Mouse (Mus musculus): ENCODE measurements at regions not wholly inside any gene's neighbourhood (a gene's known extent, or its start where the extent isn't known, plus 50 kb on each side); places are given as distances from the start of the nearest gene placed in this dataset.

DNA sequence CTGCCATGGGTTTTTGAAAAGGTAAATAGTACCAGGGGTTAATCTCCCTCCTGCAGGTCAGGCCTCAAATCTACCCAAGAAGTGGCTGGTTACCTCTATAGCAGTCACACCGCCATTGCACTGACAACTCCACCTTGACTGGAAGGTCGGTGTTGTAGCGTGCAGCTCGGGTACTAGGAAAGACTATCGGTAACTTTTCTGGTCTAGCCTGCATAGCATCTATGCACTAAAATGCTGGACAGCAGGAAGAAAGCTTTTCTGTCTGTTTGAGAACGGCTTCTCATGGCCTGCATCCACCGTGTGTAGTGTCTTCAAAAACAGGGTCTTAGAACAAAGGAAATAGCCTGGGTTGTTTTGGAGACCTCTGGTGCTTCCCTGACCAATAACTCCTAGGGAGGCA lies 88.8 kb downstream of the Bms1 start:
- no peak for DNase-seq (ENCODE audit: low read depth, low spot score)

DNA sequence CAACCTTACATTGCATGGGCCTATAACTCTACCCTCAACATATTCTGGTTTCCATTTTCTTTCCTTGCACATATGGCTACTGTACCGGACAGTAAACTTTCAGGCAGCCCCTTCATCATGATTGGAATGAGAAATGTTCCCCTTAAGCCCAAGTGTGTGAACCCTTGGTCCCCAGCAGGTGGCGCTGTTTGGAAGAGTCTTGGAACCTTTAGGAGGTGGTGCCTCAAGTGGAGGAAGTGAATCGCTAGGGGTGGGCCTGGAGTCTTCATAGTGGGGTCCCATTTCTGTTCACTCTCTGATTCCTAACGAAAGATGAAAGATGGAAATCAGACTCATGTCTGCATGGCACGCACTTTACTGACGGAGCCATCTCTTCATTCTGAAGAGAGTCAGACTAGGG lies 91.8 kb downstream of the Bms1 start:
- peak; percentile 56 for DNase-seq (ENCODE audit: low read depth, low spot score)

DNA sequence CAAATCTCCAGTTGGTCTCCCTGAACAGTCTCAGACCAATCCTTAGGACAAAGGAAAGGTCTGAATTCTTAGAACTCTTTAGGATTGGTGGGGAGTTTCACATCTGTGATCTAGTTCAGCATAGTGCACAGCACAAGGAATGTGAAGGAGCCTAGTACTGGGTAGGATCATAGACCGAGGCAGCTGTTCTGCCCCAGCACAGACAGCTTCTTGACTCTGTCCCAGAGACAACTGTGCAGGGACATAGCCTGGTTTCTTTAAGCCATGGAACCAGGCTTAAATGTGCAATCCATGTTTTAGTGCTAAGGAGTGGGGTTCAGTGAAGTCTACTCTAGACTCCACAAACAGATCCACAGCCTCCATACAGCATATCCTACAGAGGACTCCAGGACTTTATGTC lies 93.6 kb downstream of the Bms1 start:
- DNase-seq (ENCODE audit: low read depth, low spot score), result no peak

DNA sequence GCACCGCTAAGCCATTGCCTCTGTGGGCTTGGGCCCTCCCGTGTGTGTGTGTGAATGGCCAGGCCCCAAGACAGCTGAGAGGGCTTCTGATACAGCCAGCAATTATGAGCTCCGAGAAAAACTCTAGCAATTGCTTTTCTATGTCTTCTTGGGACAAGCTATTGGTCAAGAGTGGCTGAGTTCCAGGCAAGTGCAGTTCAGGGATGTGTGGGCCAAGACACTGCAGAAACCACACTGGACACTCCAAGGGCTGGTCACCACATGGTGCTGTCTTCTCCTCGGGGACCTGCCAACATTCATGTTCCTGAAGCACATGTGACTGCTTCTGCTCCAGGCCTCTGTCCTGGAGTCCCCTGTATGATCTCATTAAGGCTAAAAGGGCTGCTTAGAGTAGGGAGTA lies 94.7 kb downstream of the Bms1 start:
- no peak for DNase-seq (ENCODE audit: low read depth, low spot score)

DNA sequence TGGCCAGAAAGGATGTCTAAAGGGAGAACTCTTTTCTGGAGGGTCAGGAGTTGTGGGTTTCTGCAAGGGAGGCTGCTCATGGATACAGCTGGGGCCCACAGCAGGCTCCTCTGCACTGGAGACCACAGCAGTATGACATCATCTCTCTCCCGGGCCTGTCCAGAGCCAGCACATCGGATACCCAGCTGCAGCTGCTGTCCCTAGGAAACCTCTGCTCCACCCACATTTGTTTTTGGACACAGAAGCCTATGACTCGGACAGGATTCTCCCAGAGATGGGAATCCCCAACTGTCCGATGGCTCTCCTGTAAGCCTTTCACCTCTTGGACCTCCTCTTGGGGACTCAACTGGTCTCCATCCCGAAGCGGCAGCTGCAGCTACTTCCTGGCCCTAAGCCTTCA lies 96.2 kb downstream of the Bms1 start:
- DNase-seq (ENCODE audit: low read depth, low spot score), result no peak

DNA sequence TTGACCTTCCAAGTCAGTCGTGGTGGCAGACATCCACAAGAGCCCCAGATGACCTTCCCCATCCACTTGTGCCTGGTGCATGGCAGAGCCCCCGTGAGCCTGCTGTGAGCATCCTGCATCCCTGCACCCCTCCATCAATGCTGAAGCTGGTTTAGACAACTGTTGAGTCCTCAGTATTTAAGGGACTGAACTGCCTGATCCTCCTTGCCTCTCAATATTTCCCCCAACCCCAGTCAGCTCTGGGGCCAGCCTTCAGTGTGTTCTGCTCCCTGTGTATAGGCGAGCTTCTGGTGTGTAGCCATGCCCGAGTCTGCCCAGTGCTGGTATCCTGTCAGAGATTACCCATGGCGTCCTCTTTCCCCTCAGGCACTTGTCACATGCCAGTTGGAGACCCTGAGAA lies 96.6 kb downstream of the Bms1 start:
- no peak for DNase-seq (ENCODE audit: low read depth, low spot score)

DNA sequence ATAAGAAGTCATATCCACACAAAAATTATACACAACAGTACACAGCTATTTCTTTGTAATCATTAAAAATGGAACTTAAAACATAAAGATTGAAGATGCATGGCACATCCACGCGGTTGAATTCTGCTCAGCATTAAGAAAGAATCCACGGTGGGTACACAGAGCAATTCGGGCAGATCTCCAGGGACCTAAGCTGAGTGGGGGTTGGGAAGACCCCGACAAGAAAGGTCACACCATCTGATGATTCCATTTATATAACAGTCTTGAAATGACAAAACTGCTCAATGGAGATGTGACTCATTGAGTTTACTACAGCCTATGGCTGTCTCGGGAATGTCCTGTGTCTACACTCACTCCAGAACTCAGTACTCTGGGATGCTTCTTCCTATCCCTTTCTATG lies 97.2 kb downstream of the Bms1 start:
- no peak for DNase-seq (ENCODE audit: low read depth, low spot score)

DNA sequence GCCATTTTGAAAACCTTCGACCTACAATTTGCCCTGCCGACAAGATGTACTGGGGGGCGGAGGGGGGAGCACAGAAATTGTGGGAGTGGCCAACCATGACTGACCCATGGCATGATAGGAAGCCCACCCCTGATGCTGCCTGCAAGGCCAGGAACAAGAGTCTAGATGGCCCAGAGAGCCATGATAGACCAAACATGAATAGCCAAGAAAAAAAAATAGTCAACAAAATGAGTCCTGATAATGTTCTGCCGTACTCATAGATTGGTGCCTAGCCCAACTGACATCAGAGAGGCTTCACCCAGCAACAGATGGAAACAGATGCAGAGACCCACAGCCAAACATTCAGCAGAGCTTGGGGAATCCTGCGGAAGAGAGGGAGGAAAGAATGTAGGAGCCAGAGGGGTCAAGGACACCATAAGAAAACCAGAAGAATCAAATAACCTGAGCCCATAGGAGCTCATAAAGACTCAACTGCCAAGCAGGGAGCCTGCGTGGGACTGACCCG lies 99.2 kb downstream of the Bms1 start:
- no peak for DNase-seq (ENCODE audit: low read depth, low spot score)

DNA sequence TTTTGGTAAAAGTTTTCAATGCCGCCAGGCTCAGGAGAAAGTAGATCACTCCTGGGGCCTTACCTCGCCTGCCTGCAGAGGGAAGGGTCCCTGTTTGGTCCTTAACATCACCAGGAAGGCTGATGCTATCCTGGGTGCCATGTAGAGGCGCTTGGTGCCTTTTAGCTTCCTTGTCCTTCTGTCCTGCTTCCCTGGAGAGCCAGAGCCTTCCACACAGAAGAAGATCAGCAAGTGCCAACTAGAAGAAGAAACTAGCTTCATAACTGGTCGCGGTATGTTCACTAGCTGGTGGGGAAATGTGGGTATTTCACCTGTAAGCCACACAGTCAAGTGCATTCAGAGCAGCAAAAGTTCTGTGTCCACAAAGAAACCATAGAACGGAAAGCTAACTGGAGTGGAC lies 103.4 kb downstream of the Bms1 start:
- no peak for DNase-seq (ENCODE audit: low read depth, low spot score)

DNA sequence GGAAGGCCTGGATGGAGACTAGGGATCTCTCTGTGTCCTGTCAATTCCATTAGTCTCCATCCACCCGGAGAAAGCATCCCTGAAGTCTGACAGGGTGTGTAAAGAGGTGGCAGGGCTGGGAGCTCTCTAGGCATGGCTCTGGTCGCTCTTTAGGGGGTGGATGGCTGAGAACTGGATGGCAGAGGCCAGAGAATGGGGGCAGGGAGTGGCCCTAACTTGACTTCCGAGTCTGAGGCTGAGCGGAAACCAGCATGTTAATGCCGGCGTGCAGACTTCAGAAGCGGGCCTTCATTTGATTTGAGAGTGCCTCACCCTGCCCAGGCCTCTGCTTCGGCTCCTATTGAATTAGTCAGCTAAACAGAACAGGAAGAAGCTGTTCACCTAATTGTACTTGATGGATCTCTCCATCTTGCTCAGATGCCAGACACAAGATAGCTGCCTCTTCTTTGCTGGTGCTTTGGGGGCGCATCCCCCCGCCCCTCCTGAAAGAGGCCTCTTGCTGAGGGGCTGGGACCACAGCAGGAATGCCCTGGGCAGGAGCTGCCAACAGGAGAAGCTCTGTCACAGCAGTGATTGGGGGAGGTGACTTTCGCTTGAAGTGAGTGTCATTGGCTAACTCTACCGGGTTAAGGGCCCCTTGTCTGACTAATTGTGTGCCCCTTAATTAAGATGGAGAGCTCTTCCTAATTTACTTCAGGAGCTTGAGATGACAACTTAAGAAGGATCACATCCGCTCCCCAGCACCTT lies 104.2 kb downstream of the Bms1 start:
- no peak for DNase-seq (ENCODE audit: low read depth, low spot score)

DNA sequence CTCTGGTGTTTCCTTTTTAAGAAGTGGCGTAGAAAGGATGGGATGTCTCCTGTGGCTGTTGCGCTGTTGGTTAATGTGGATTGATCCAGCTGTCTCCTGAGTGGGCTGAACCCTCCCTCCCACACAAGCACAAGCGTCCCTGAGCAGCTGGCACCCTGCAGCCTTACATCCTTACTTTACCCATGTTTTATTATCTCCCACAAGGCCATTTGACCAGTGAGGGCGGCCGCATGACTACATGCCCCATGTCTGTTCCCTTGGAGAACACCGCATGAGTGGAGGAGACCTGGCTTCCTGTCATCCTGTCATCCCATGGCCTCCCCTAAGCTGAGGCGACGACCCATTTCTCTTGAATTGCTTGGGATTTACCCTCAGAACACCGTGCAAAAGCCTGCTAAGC lies 108.2 kb downstream of the Bms1 start:
- no peak for DNase-seq (ENCODE audit: low read depth, low spot score)

DNA sequence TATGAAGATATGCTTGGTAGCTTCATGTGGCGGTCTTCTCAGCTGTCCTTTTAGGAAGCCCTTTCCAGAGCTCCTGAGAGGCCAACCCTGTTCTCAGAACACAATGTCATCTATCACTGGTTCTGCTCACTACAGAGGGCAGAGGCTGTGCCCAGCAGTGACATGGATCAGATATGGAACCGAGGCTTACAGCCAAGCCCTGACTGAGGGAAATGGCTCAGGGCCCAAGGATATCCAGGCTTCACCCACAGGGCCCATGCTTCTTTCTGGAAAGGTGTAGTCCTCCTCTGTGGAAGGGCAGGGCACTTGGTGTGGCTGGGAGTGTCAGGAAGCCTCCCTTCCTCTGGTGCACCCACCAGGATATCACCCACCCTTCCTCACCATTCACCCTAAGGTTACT lies 109.4 kb downstream of the Bms1 start:
- DNase-seq (ENCODE audit: low read depth, low spot score), result no peak

DNA sequence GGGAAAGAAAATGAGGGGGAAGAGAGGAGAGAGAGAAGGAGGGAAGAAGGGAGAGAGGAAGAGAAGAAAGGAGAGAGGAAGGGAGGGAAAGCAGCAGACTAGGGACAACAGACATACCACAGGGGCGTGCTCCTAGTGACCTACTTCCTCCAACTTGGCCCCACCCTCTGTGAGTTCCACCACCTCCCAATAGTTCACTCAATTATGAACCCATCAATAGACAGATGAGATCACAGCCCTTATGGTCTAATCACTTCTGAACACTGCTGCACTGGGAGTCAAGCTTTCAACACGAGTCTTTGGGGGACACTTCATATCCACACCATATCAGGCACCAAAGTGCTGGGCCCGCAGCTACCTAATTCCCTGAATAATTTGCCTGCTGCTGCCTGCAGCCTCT lies 110.7 kb downstream of the Bms1 start:
- DNase-seq (ENCODE audit: low read depth, low spot score), result no peak

DNA sequence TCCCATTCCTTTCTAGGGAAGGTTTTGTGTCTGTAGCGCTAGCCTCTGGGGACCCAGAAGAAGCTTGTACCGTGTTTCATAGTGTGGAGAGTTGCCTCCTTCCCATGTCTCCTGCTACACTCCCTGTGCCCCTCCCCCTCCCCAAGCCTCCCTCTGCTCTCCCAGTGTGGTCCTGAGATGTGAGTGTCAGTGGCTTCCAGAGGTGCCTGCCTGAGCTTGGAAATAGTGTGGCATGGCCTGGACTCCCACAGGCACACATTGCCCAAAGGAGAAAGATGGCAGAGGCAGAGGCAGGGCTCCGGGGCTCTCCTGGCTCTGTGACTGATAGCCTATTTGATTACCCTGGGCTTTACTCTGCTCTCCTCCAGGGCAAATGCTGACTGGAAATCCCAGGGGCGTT lies 110.0 kb upstream of the Ret start:
- DNase-seq (ENCODE audit: low read depth, low spot score), result no peak

DNA sequence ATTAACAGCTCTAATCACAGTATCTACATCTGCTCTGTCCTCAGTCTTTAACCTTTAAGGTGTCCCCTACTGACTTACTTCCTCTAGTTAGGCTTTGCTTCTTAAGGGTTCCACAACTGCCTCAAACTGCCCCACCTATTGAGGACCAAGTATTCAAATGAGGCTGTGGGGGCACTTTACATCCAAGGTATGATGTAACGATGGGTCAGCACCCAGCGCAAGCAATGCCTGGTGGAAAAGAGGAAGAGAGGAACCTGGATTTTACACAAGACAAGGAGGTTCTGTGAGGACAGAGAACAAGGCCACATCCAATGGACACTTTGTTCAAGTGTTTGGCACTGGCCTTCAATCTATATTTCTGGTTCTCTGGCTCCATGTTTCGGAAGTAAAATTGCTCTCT lies 107.7 kb upstream of the Ret start:
- no peak for DNase-seq (ENCODE audit: low read depth, low spot score)

DNA sequence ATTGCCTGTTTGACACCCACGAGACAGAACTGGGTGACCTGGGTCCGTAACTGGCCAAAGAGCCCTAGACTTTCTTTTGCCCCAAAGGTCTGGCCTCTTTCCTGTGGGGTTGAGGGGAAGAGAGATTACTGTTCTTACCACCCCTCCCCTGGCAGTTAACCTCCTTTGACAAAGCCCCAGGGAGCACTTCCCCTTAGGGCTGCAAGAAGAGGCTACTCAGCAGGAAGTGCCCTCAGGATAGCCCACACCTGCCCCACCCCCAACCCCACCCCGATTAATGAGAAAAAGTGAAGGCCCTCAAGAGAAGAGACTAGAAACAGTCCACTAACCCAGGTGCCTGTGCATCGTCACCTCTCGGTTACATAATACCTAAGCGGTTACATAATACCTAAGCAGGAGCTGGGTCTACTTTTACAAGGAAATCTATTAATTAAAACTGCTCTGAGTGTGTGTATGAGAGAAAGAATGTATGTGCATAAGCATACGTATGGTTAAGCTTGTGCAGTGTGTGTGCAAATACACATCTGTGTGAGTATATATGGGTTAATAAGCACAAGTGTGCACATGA lies 105.3 kb upstream of the Ret start:
- peak; percentile 36 for DNase-seq (ENCODE audit: low read depth, low spot score)

DNA sequence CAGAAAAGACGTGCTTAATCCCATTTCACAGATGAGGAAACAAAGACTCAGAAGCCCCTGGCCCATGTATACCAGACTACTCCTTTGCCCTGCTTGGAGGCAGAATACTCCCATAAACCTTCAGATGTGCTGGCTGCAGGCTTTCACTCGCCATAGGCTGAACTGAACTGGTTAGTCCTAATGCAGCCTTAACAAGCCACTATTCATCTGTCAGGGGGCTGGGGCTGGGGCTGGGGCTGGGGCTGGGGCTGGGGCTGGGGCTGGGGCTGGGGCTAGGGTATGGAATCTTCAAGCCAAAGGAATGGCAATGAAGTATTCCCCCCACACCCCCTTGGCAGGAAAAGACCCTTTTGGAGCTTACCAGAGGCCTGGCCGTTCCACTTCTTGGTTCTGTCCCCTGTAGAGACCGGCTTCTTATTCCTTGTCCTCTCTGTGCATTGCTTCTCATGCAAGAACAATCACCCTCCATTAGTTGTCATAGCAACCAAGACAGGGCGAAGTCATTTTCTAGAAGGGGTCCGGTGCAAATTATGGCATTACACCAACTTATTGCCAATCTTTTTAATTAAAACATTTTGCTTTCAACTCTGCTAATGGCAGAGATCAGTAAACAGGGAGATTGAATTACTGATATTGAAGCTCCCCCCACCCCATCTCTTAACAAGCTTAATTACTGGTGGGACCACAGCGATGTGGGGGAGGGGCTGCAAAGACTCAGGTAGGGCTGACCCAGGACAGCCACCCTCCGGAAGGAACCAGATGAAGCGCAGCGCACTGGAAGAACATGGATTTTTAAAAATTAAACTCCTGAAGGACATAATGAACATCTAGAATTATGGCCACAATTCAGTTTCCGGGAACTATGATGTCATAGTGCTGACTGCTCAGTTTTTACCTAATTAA lies 104.6 kb upstream of the Ret start:
- no peak for DNase-seq (ENCODE audit: low read depth, low spot score)

DNA sequence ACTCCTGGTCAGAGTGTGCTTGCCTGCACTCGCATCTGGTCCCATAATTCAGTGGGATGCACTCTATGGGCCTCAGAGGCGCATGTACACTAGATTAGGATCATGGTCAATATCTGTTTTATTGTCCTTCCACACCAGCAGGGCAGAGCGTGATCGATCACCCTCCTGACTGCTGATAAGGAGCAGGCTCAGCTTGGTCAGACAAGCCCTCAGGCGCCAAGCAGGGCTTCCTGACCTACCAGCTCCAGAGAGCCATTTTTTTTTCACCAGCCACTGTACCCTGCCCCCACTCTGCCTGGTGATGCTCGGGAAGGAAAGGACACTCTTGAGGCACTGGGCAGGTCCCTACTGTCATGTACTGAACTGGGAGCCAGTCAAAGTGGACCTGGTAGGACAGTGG lies 103.3 kb upstream of the Ret start:
- no peak for DNase-seq (ENCODE audit: low read depth, low spot score)

DNA sequence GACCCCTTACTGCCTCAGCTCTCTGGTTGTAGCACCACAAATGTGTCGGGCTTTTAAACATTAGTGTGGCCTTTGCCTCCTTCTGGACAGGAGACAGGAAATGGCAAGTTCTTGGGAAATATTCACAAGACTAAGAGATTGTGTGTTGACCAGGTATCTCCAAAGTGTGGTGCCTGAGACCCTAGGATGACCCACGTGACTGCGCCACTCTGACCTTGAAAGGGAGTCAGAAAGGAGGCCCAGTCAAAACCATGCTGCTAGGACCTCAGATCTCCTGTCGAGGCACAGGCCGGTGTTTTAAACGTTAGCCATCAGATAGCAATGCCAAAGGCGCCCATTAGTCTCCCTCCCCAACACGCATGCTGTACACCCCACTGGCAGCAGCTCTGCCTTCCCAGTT lies 100.1 kb upstream of the Ret start:
- DNase-seq (ENCODE audit: low read depth, low spot score), result no peak

DNA sequence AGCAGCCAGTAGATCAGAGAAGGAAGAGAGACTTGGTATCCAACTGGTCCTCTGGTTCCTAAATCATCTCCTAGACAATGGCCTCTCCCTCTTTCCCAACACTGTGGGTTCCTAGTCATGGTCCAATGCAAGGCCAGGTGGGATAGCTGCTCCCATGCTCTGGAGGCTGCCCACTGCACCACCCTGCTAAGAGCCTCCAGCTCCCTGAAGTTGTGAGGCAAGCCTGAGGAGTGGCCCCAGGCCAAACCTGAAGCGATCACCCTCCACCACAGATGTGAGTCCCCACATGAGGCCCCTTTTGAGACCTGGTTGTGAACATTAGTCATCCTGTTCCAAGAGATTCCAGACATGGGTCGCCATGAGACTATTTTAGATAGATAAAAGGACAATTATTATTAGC lies 96.5 kb upstream of the Ret start:
- DNase-seq (ENCODE audit: low read depth, low spot score), result no peak

DNA sequence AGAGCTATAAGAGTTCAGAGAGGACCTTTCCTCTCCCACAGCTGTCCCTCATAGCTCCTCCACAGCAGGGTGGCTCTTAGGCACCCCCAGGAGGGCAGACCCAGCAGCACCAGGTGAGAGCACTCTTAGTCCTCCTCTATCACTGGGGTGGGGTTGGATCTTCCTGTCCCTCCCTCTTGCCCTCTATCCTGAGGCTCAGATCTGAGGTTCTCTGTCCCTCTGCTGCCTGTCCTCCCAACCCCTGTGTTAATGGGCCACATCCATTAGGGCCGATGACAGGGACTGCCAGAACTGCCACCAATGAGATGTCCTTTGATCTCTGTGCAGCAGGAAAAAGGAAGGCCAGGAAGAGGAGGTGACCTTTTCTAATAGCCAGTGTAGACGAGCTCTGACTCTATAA lies 95.4 kb upstream of the Ret start:
- no peak for DNase-seq (ENCODE audit: low read depth, low spot score)

DNA sequence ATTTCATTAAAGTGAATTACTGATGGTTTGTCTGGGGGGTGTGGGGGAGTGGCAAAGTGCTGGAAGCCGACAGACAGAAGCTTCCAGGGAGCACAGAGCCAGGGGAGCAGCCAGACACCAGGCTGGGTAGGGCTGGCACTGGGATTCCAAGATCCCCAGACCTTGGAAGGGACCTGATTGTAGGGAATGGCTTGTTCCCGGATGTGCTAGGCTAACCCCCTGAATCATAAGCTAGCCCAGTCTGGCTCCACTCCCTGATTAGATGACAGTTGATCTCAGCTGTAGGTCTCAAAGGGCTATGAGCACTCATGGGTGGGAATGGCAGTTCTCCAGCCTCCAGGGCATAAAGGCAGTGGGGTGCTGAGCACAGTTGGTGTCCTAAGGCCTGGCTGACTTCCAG lies 94.8 kb upstream of the Ret start:
- DNase-seq (ENCODE audit: low read depth, low spot score), result no peak

DNA sequence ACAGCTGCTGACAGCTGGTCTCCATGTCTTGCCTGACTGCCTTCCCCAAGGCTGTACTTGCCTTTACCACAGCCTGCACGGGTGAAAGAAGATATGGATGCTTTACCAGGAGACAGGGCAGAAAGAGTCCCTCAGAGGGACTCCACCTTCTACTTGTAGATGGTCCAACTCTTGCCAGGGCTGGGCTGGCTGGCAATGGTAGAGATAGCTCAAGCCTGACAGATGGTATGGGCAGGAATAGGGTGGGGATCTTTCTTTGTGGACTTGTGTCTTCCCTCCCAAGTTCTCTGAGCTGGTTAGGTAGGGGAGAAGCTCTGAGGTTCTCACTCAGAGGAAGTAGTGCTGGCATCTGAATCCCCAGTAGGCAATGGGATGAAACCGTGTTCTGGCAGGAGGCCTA lies 93.9 kb upstream of the Ret start:
- DNase-seq (ENCODE audit: low read depth, low spot score), result no peak

Data from A20 (cell line).